Mouse (Mus musculus): ENCODE measurements at regions not wholly inside any gene's neighbourhood (a gene's known extent, or its start where the extent isn't known, plus 50 kb on each side); places are given as distances from the start of the nearest gene placed in this dataset.
A peak's percentile ranks its signal among the peaks of the same experiment; 100 is the strongest.

DNA sequence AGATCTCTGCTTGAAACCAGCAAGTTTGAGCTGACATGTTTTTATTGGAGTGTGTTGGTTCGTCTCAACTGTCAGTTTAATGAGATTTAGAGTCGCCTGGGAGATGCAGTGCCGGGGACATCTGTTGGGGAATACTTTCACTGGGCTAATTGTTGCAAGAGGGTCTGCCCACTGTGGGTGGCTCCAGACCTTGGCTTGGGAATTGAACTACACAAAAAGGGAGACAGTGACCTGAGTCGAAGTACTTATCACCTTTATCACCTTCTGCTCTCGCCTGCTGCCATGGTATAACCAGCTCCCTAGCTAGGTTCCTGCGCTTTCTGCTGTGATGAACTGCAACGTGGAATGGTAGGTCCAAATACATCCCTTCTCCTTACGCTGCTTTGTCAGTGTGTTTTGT is 321.2 kb upstream of the Adgrl2 start:
- Histone ChIP-seq H3K4me1 (ENCODE audit: control insufficient read depth in 1 of 2, insufficient read depth in 2 of 2) (peaks cover 0 to 12% of the 10 kb centered on the region in 2 experiments; a peak in 2 of 4 replicates), H3K9ac (ENCODE audit: insufficient read depth, low read depth) (no peak overlapping the region), H3K4me2 (ENCODE audit: insufficient read depth, low read depth, poor library complexity, severe bottlenecking) (no peak overlapping the region), H3K9me3 (replicated peaks; ENCODE audit: low read length) (peaks cover 3% of the 10 kb centered on the region), H3K27ac (ENCODE audit: insufficient read depth, low read depth) (no peak overlapping the region), H3K36me3 (replicated peaks in 1 of 2; ENCODE audit: control insufficient read depth in 1 of 2, insufficient read depth in 1 of 2, low read length in 1 of 2) (no peaks in the 10 kb centered on the region), H3K79me2 (replicated peaks; ENCODE audit: control insufficient read depth, extremely low read depth, insufficient read depth, poor library complexity, severe bottlenecking) (no peaks in the 10 kb centered on the region), H3K27me3 (replicated peaks) (no peaks in the 10 kb centered on the region), H3K4me3 (replicated peaks in 1 of 3; ENCODE audit: low read depth in 2 of 3, low read length in 2 of 3, poor library complexity in 1 of 3) (no peak overlapping the region)
- no peak for TF ChIP-seq ZC3H11A (IDR thresholded peaks at IDR 0.05; ENCODE audit: low read depth, low read length)
- no peak for TF ChIP-seq PAX5 (IDR thresholded peaks at IDR 0.05; ENCODE audit: low read length)
- TF ChIP-seq USF1 (IDR thresholded peaks at IDR 0.05; ENCODE audit: low read depth, low read length), result no peak
- TF ChIP-seq EP300 (IDR thresholded peaks at IDR 0.05; ENCODE audit: low read length), result no peak
- no peak for TF ChIP-seq MAX (IDR thresholded peaks at IDR 0.05; ENCODE audit: low read length)
- TF ChIP-seq ETS1 (conservative IDR thresholded peaks at IDR 0.05; ENCODE audit: low read depth, low read length), result no peak
- no peak for TF ChIP-seq ELF1 (IDR thresholded peaks at IDR 0.05; ENCODE audit: low read depth, low read length)
- TF ChIP-seq TBP (conservative IDR thresholded peaks at IDR 0.05; ENCODE audit: low read depth, low read length), result no peak
- TF ChIP-seq CHD2 (IDR thresholded peaks at IDR 0.05; ENCODE audit: low read length), result no peak
- no peak for TF ChIP-seq JUND (conservative IDR thresholded peaks at IDR 0.05; ENCODE audit: low read depth, low read length)
- dilution Hi-C loops (cut with MboI; ENCODE audit: extremely low pct_ligation_motif_present, extremely low pct_unique_long_range_greater_than_20kb, low sequenced_read_pairs) (no loop called here), in situ Hi-C loops (cut with MboI; ENCODE audit: low pct_ligation_motif_present, low pct_unique_long_range_greater_than_20kb, low sequenced_read_pairs) (no loop called here)
- no peak for DNase-seq (ENCODE audit: extremely low read depth)

DNA sequence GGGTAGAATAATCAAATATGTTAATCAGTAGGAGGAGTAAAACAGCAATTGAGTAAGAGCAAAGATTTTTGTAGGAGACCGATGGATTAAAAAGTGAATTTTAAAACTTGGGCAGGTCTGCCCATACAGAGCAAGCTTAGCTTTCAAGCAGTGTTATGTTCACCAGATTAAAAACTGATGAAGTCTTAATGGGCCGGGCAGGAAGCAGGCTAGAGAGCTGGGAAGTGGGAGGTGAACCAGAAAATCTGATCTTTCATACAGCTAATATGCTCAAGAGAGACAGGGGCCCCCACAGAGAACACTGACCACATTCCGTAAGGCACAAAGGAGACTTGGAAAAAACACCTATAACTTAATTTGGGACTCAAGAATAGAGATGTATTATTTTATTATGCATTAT is 316.4 kb upstream of the Adgrl2 start:
- dilution Hi-C loops (cut with MboI; ENCODE audit: extremely low pct_ligation_motif_present, extremely low pct_unique_long_range_greater_than_20kb, low sequenced_read_pairs) (no loop called here), in situ Hi-C loops (cut with MboI; ENCODE audit: low pct_ligation_motif_present, low pct_unique_long_range_greater_than_20kb, low sequenced_read_pairs) (no loop called here)
- Histone ChIP-seq H3K9me3 (replicated peaks; ENCODE audit: low read length) (peaks cover 3% of the 10 kb centered on the region), H3K27ac (ENCODE audit: insufficient read depth, low read depth) (no peak overlapping the region), H3K4me3 (replicated peaks in 1 of 3; ENCODE audit: low read depth in 2 of 3, low read length in 2 of 3, poor library complexity in 1 of 3) (no peak overlapping the region), H3K4me1 (ENCODE audit: control insufficient read depth in 1 of 2, insufficient read depth in 2 of 2) (peaks cover 5 to 38% of the 10 kb centered on the region in 2 experiments), H3K9ac (ENCODE audit: insufficient read depth, low read depth) (no peak overlapping the region), H3K79me2 (replicated peaks; ENCODE audit: control insufficient read depth, extremely low read depth, insufficient read depth, poor library complexity, severe bottlenecking) (no peaks in the 10 kb centered on the region), H3K4me2 (ENCODE audit: insufficient read depth, low read depth, poor library complexity, severe bottlenecking) (no peak overlapping the region), H3K36me3 (replicated peaks in 1 of 2; ENCODE audit: control insufficient read depth in 1 of 2, insufficient read depth in 1 of 2, low read length in 1 of 2) (no peaks in the 10 kb centered on the region), H3K27me3 (replicated peaks) (no peaks in the 10 kb centered on the region)
- TF ChIP-seq MAZ (IDR thresholded peaks at IDR 0.05; ENCODE audit: low read depth, low read length) (0 out of 2 replicates have a peak, but pooled peaks have one; percentile 25), IRF4 (IDR thresholded peaks at IDR 0.05; ENCODE audit: low read depth, low read length) (0 out of 2 replicates have a peak, but pooled peaks have one; percentile 16), ZC3H11A (IDR thresholded peaks at IDR 0.05; ENCODE audit: low read depth, low read length) (no peak), EP300 (IDR thresholded peaks at IDR 0.05; ENCODE audit: low read length) (0 out of 2 replicates have a peak, but pooled peaks have one; percentile 27), MXI1 (IDR thresholded peaks at IDR 0.05; ENCODE audit: low read depth, low read length) (no peak), NRF1 (IDR thresholded peaks at IDR 0.05; ENCODE audit: low read depth, low read length) (no peak)
- no peak for DNase-seq (ENCODE audit: extremely low read depth)

DNA sequence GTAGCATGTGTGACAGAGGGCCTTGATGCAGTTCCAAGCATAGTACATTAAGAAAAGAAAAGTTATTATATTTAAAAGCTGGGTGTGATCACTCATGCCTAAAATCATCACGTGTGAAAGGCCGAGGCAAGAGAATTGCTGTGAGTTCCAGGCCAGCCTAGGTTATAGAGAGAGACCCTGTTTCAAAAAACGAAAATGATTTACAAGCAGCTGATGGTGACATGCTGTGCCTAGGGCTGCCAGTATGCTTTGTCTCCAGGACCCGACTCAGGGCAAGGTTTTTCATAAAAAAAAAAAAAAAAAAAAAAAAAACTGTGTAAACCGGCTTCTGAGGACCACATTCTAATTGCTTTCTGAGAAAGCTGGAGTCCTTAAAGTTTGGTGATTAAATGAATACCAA is 315.9 kb upstream of the Adgrl2 start:
- in situ Hi-C loops (cut with MboI; ENCODE audit: low pct_ligation_motif_present, low pct_unique_long_range_greater_than_20kb, low sequenced_read_pairs) (no loop called here), dilution Hi-C loops (cut with MboI; ENCODE audit: extremely low pct_ligation_motif_present, extremely low pct_unique_long_range_greater_than_20kb, low sequenced_read_pairs) (no loop called here)
- Histone ChIP-seq H3K9me3 (replicated peaks; ENCODE audit: low read length) (no peaks in the 10 kb centered on the region), H3K36me3 (replicated peaks in 1 of 2; ENCODE audit: control insufficient read depth in 1 of 2, insufficient read depth in 1 of 2, low read length in 1 of 2) (no peaks in the 10 kb centered on the region), H3K27me3 (replicated peaks) (no peaks in the 10 kb centered on the region), H3K4me1 (ENCODE audit: control insufficient read depth in 1 of 2, insufficient read depth in 2 of 2) (peaks cover 5 to 38% of the 10 kb centered on the region in 2 experiments), H3K9ac (ENCODE audit: insufficient read depth, low read depth) (no peak overlapping the region; the same call in 1 of the 2 replicates), H3K79me2 (replicated peaks; ENCODE audit: control insufficient read depth, extremely low read depth, insufficient read depth, poor library complexity, severe bottlenecking) (no peaks in the 10 kb centered on the region), H3K27ac (ENCODE audit: insufficient read depth, low read depth) (no peak overlapping the region), H3K4me3 (replicated peaks in 1 of 3; ENCODE audit: low read depth in 2 of 3, low read length in 2 of 3, poor library complexity in 1 of 3) (no peak overlapping the region), H3K4me2 (ENCODE audit: insufficient read depth, low read depth, poor library complexity, severe bottlenecking) (no peak overlapping the region)
- DNase-seq (ENCODE audit: extremely low read depth), result peak; percentile 40
- TF ChIP-seq TBP (conservative IDR thresholded peaks at IDR 0.05; ENCODE audit: low read depth, low read length) (no peak), MAZ (IDR thresholded peaks at IDR 0.05; ENCODE audit: low read depth, low read length) (no peak), EP300 (IDR thresholded peaks at IDR 0.05; ENCODE audit: low read length) (no peak), GABPA (IDR thresholded peaks at IDR 0.05; ENCODE audit: insufficient replicate concordance, low read depth, low read length) (no peak), ZKSCAN1 (IDR thresholded peaks at IDR 0.05; ENCODE audit: borderline replicate concordance, low read depth, low read length) (no peak), USF2 (conservative IDR thresholded peaks at IDR 0.05; ENCODE audit: low read depth, low read length) (no peak), ETS1 (conservative IDR thresholded peaks at IDR 0.05; ENCODE audit: low read depth, low read length) (no peak; the same call in 1 of the 2 replicates), JUN (IDR thresholded peaks at IDR 0.05; ENCODE audit: insufficient read depth, low read depth, low read length) (no peak), BHLHE40 (IDR thresholded peaks at IDR 0.05; ENCODE audit: low read depth, low read length) (peak; percentile 89), SIN3A (IDR thresholded peaks at IDR 0.05; ENCODE audit: low read length) (no peak), CHD2 (IDR thresholded peaks at IDR 0.05; ENCODE audit: low read length) (no peak), KAT2A (IDR thresholded peaks at IDR 0.05; ENCODE audit: insufficient replicate concordance, low read length) (no peak), RAD21 (IDR thresholded peaks at IDR 0.05; ENCODE audit: low read depth, low read length) (no peak), E2F4 (IDR thresholded peaks at IDR 0.05; ENCODE audit: insufficient replicate concordance, low read depth, low read length) (no peak), ZNF384 (IDR thresholded peaks at IDR 0.05; ENCODE audit: low read depth, low read length) (peak; percentile 94), POLR2A (IDR thresholded peaks at IDR 0.05; ENCODE audit: low read depth, low read length) (no peak), MYC (IDR thresholded peaks at IDR 0.05; ENCODE audit: low read depth, low read length) (no peak)
